Mouse (Mus musculus) megakaryocyte, embryonic 14.5 days (primary cell): ENCODE data around the gene Pdk1.

Experiments used
- FLI1 ChIP-seq: IDR thresholded peaks from 2 replicates; pipeline ENCODE4 v1.6.1; 2012; ENCODE audit warnings: low read length, inconsistent platforms, mixed read lengths
- GATA1 ChIP-seq: IDR thresholded peaks from 3 replicates; pipeline ENCODE4 v1.6.1; 2012; ENCODE audit warnings: mixed read lengths, low read length, inconsistent platforms, borderline replicate concordance

- no peak for TF ChIP-seq GATA1
- no peak for TF ChIP-seq FLI1
Observed at GRCm38 (mm10) chr2:71834371-71834770, 38.7 kb upstream of the Pdk1 start.
